Mouse (Mus musculus): ENCODE measurements around the gene Otub2. TPM values are rescaled to one million over a fixed set of nuclear protein-coding genes. Genes with fewer than 3 reads are reported as not detected.

Gene Otub2
- polyA plus RNA-seq, 1 experiment: 23.3 TPM

DNA sequence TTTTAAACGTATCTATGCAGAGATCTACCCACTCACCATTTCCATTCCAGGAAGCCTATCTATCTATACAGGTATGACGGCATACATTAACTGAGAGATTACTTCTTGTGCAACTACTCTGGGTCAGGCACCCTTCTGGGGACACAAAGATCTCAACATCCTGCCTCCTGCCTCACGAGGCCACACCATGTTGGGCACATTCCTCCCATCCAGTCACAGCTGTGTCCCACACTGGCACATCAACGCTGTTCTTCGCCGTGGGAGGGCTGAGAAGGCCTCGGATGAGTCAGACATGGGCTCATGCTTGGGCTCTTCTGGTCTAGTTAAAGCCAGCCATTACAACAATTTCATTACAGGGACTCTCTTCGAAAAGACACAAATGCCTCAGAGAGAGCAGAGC lies 41.5 kb upstream of the Otub2 start:
- no peaks in the 10 kb centered on the region for H3K27me3 ChIP-seq (ENCODE audit: control insufficient read depth, insufficient read depth, insufficient read length)
- TF ChIP-seq POLR2AphosphoS2 (IDR thresholded peaks at IDR 0.05; ENCODE audit: insufficient read length, low read depth) (no peak), CEBPB (IDR thresholded peaks at IDR 0.05; ENCODE audit: insufficient read depth, poor library complexity, severe bottlenecking) (no peak), REST (IDR thresholded peaks at IDR 0.05; ENCODE audit: insufficient read depth, insufficient read length) (no peak), TCF12 (IDR thresholded peaks at IDR 0.05; ENCODE audit: insufficient read depth, poor library complexity, severe bottlenecking) (no peak), SRF (IDR thresholded peaks at IDR 0.05; ENCODE audit: control insufficient read depth, insufficient read length, low read depth) (no peak), POLR2A (IDR thresholded peaks at IDR 0.05; ENCODE audit: insufficient read length, low read depth) (no peak), MYOG (IDR thresholded peaks at IDR 0.05; ENCODE audit: control insufficient read depth in 1 of 3, insufficient read depth in 1 of 3, insufficient read length in 2 of 3, low read depth in 2 of 3) (peak in 2 of 3 experiments; percentile 57 to 60), MAX (IDR thresholded peaks at IDR 0.05; ENCODE audit: low read depth) (no peak), MYOD1 (IDR thresholded peaks at IDR 0.05; ENCODE audit: control insufficient read depth in 1 of 3, insufficient read length in 2 of 3, low read depth in 2 of 3) (peak in 2 of 3 experiments; percentile 31 to 77), USF1 (IDR thresholded peaks at IDR 0.05; ENCODE audit: low read depth) (no peak), E2F4 (IDR thresholded peaks at IDR 0.05; ENCODE audit: insufficient read depth) (no peak)
- no peak overlapping the region for H3K4me3 ChIP-seq
- H3ac ChIP-seq (ENCODE audit: control insufficient read depth, insufficient read length): no peak overlapping the region
- no peaks in the 10 kb centered on the region for H3K79me2 ChIP-seq (ENCODE audit: control insufficient read depth, insufficient read depth)
- H3K36me3 ChIP-seq (ENCODE audit: control insufficient read depth, insufficient read depth): no peaks in the 10 kb centered on the region
- H3K4me2 ChIP-seq (ENCODE audit: low read depth): no peak overlapping the region

- no peak overlapping the region for H3ac ChIP-seq (ENCODE audit: control insufficient read depth, insufficient read length)
- H3K4me2 ChIP-seq (ENCODE audit: low read depth): no peak overlapping the region
- no peaks in the 10 kb centered on the region for H3K27me3 ChIP-seq (ENCODE audit: control insufficient read depth, insufficient read depth, insufficient read length)
- no peak overlapping the region for H3K4me3 ChIP-seq
- H3K79me2 ChIP-seq (ENCODE audit: control insufficient read depth, insufficient read depth): no peaks in the 10 kb centered on the region
- TF ChIP-seq MAX (IDR thresholded peaks at IDR 0.05; ENCODE audit: low read depth): no peak
- TF ChIP-seq MYOD1 (IDR thresholded peaks at IDR 0.05; ENCODE audit: control insufficient read depth in 1 of 3, insufficient read length in 2 of 3, low read depth in 2 of 3): no peak
- no peak for TF ChIP-seq POLR2A (IDR thresholded peaks at IDR 0.05; ENCODE audit: insufficient read length, low read depth)
- TF ChIP-seq E2F4 (IDR thresholded peaks at IDR 0.05; ENCODE audit: insufficient read depth): no peak
- TF ChIP-seq USF1 (IDR thresholded peaks at IDR 0.05; ENCODE audit: low read depth): no peak
- no peak for TF ChIP-seq CEBPB (IDR thresholded peaks at IDR 0.05; ENCODE audit: insufficient read depth, poor library complexity, severe bottlenecking)
- TF ChIP-seq TCF3 (IDR thresholded peaks at IDR 0.05; ENCODE audit: insufficient read length, low read depth): no peak
- TF ChIP-seq TCF12 (IDR thresholded peaks at IDR 0.05; ENCODE audit: insufficient read depth, poor library complexity, severe bottlenecking): no peak
- no peak for TF ChIP-seq REST (IDR thresholded peaks at IDR 0.05; ENCODE audit: insufficient read depth, insufficient read length)
- no peak for TF ChIP-seq MYOG (IDR thresholded peaks at IDR 0.05; ENCODE audit: control insufficient read depth in 1 of 3, insufficient read depth in 1 of 3, insufficient read length in 2 of 3, low read depth in 2 of 3)
- no peaks in the 10 kb centered on the region for H3K36me3 ChIP-seq (ENCODE audit: control insufficient read depth, insufficient read depth)
Observed at GRCm38 (mm10) chr12:103347406-103347805, 41.1 kb upstream of the Otub2 start.

DNA sequence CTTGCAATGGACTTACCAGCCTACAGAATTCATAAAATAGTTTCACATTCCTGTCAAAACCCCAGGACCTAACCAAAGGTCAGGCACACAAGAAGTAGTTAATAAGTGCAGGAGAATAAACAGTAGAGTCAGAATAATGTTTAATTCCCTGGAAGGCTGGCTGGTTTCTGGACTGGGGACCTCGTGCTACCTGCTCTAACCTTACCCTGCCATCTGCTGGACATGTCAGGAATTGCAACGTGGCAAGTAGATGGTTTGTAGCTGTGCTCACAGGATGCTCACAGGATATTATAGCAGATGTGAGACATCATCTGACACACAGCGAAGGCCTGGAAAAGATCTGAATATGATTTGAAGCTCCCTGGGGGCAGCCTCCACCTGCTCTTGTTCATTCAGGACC lies 40.0 kb upstream of the Otub2 start:
- no peak overlapping the region for H3ac ChIP-seq (ENCODE audit: control insufficient read depth, insufficient read length)
- no peaks in the 10 kb centered on the region for H3K27me3 ChIP-seq (ENCODE audit: control insufficient read depth, insufficient read depth, insufficient read length)
- H3K36me3 ChIP-seq (ENCODE audit: control insufficient read depth, insufficient read depth): no peaks in the 10 kb centered on the region
- H3K4me2 ChIP-seq (ENCODE audit: low read depth): no peak overlapping the region
- H3K79me2 ChIP-seq (ENCODE audit: control insufficient read depth, insufficient read depth): no peaks in the 10 kb centered on the region
- TF ChIP-seq TCF12 (IDR thresholded peaks at IDR 0.05; ENCODE audit: insufficient read depth, poor library complexity, severe bottlenecking): no peak
- TF ChIP-seq POLR2AphosphoS2 (IDR thresholded peaks at IDR 0.05; ENCODE audit: insufficient read length, low read depth): no peak
- TF ChIP-seq MYOG (IDR thresholded peaks at IDR 0.05; ENCODE audit: control insufficient read depth in 1 of 3, insufficient read depth in 1 of 3, insufficient read length in 2 of 3, low read depth in 2 of 3): no peak
- no peak for TF ChIP-seq MAX (IDR thresholded peaks at IDR 0.05; ENCODE audit: low read depth)
- no peak for TF ChIP-seq REST (IDR thresholded peaks at IDR 0.05; ENCODE audit: insufficient read depth, insufficient read length)
- no peak for TF ChIP-seq POLR2A (IDR thresholded peaks at IDR 0.05; ENCODE audit: insufficient read length, low read depth)
- no peak for TF ChIP-seq E2F4 (IDR thresholded peaks at IDR 0.05; ENCODE audit: insufficient read depth)
- TF ChIP-seq SRF (IDR thresholded peaks at IDR 0.05; ENCODE audit: control insufficient read depth, insufficient read length, low read depth): no peak
- no peak overlapping the region for H3K4me3 ChIP-seq

DNA sequence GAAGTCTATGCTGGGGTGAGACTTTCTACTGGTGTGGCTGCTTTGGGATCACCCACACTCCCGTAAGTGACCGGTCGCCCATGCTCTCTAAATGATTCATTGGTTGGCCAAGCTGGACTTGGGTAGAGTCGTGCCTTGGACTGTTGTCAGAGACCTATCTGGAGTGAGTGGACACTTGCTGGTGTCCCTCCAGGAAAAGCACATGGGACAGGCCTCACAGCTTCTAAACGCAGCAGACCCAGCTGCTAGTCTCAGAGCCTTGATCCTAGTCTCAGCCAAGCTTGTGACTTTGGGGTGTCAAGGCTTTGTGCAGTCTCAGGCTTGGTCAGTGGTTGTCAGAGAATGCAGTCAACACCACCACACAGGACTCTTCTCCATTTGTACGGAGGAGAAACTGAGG lies 35.7 kb upstream of the Otub2 start:
- H3ac ChIP-seq (ENCODE audit: control insufficient read depth, insufficient read length): no peak overlapping the region
- H3K27me3 ChIP-seq (ENCODE audit: control insufficient read depth, insufficient read depth, insufficient read length): no peaks in the 10 kb centered on the region
- peak overlapping the region; percentile 64 for H3K4me2 ChIP-seq (ENCODE audit: low read depth)
- H3K79me2 ChIP-seq (ENCODE audit: control insufficient read depth, insufficient read depth): no peaks in the 10 kb centered on the region
- no peak for TF ChIP-seq TCF12 (IDR thresholded peaks at IDR 0.05; ENCODE audit: insufficient read depth, poor library complexity, severe bottlenecking)
- TF ChIP-seq REST (IDR thresholded peaks at IDR 0.05; ENCODE audit: insufficient read depth, insufficient read length): no peak
- TF ChIP-seq MYOD1 (IDR thresholded peaks at IDR 0.05; ENCODE audit: control insufficient read depth in 1 of 3, insufficient read length in 2 of 3, low read depth in 2 of 3): peak in 2 of 3 experiments; percentile 40 to 48
- peak in 1 of 3 experiments; percentile 76 for TF ChIP-seq MYOG (IDR thresholded peaks at IDR 0.05; ENCODE audit: control insufficient read depth in 1 of 3, insufficient read depth in 1 of 3, insufficient read length in 2 of 3, low read depth in 2 of 3)
- H3K36me3 ChIP-seq (ENCODE audit: control insufficient read depth, insufficient read depth): no peaks in the 10 kb centered on the region
- peak overlapping the region; percentile 9 for H3K4me3 ChIP-seq

GRCm38 (mm10) chr12:103353538-103353937 lies 34.9 kb upstream of the Otub2 start:
- Histone ChIP-seq H3K4me2 (ENCODE audit: low read depth) (peak overlapping the region; percentile 64), H3K79me2 (ENCODE audit: control insufficient read depth, insufficient read depth) (no peaks in the 10 kb centered on the region), H3K36me3 (ENCODE audit: control insufficient read depth, insufficient read depth) (no peaks in the 10 kb centered on the region), H3K4me3 (peak overlapping the region; percentile 9), H3ac (ENCODE audit: control insufficient read depth, insufficient read length) (no peak overlapping the region), H3K27me3 (ENCODE audit: control insufficient read depth, insufficient read depth, insufficient read length) (no peaks in the 10 kb centered on the region)
- no peak for TF ChIP-seq SRF (IDR thresholded peaks at IDR 0.05; ENCODE audit: control insufficient read depth, insufficient read length, low read depth)
- no peak for TF ChIP-seq E2F4 (IDR thresholded peaks at IDR 0.05; ENCODE audit: insufficient read depth)
- no peak for TF ChIP-seq USF1 (IDR thresholded peaks at IDR 0.05; ENCODE audit: low read depth)
- no peak for TF ChIP-seq CEBPB (IDR thresholded peaks at IDR 0.05; ENCODE audit: insufficient read depth, poor library complexity, severe bottlenecking)
- peak; percentile 57 to 92 (median 90) for TF ChIP-seq MYOD1 (IDR thresholded peaks at IDR 0.05; ENCODE audit: control insufficient read depth in 1 of 3, insufficient read length in 2 of 3, low read depth in 2 of 3)
- TF ChIP-seq POLR2A (IDR thresholded peaks at IDR 0.05; ENCODE audit: insufficient read length, low read depth): no peak
- TF ChIP-seq MAX (IDR thresholded peaks at IDR 0.05; ENCODE audit: low read depth): no peak
- TF ChIP-seq TCF3 (IDR thresholded peaks at IDR 0.05; ENCODE audit: insufficient read length, low read depth): peak; percentile 11
- no peak for TF ChIP-seq REST (IDR thresholded peaks at IDR 0.05; ENCODE audit: insufficient read depth, insufficient read length)
- TF ChIP-seq MYOG (IDR thresholded peaks at IDR 0.05; ENCODE audit: control insufficient read depth in 1 of 3, insufficient read depth in 1 of 3, insufficient read length in 2 of 3, low read depth in 2 of 3): peak in 1 of 3 experiments; percentile 63
- no peak for TF ChIP-seq TCF12 (IDR thresholded peaks at IDR 0.05; ENCODE audit: insufficient read depth, poor library complexity, severe bottlenecking)
- TF ChIP-seq POLR2AphosphoS2 (IDR thresholded peaks at IDR 0.05; ENCODE audit: insufficient read length, low read depth): no peak

Data from myocyte (in vitro differentiated cells).